Mouse (Mus musculus) heart, embryonic 15.5 days (tissue): ENCODE measurements around the gene Tsr2. TPM values are rescaled to one million over a fixed set of nuclear protein-coding genes. Genes with fewer than 3 reads are reported as not detected.
A peak's percentile ranks its signal among the peaks of the same experiment; 100 is the strongest.

Experiments
- ATAC-seq: fragments of 200-750 bp; cut with Nextera tagmentation; replicated peaks from 2 replicates; pipeline ENCODE4 v1.8.0; 2017; ENCODE audit warnings: low read depth, moderate TSS enrichment; ENCODE audit not compliant: insufficient number of reproducible peaks, insufficient read depth, low FRiP score
- H3K27ac ChIP-seq: fragments of 300-500 bp; sonication (generic); 2 replicates; pipeline ENCODE4 v1.5.1; 2015; ENCODE audit warnings: mild to moderate bottlenecking, inconsistent platforms
- H3K27me3 ChIP-seq: fragments of 300-500 bp; sonication (generic); 2 replicates; pipeline ENCODE4 v1.6.1; 2015; ENCODE audit warnings: inconsistent platforms
- H3K36me3 ChIP-seq: fragments of 300-500 bp; sonication (generic); 2 replicates; pipeline ENCODE4 v1.6.1; 2015; ENCODE audit warnings: mild to moderate bottlenecking, inconsistent platforms
- H3K4me1 ChIP-seq: fragments of 300-500 bp; sonication (generic); replicated peaks from 2 replicates; pipeline ENCODE4 v1.6.1; 2015; ENCODE audit warnings: inconsistent platforms
- H3K4me2 ChIP-seq: fragments of 300-500 bp; sonication (generic); 2 replicates; pipeline ENCODE4 v1.6.1; 2015; ENCODE audit warnings: inconsistent platforms, mild to moderate bottlenecking, moderate library complexity
- H3K4me3 ChIP-seq: fragments of 300-500 bp; sonication (generic); 2 replicates; pipeline ENCODE4 v1.5.1; 2015; ENCODE audit warnings: mild to moderate bottlenecking, inconsistent platforms
- H3K9ac ChIP-seq: fragments of 300-500 bp; sonication (generic); 2 replicates; pipeline ENCODE4 v1.6.1; 2015; ENCODE audit warnings: mild to moderate bottlenecking, inconsistent platforms
- H3K9me3 ChIP-seq: fragments of 300-500 bp; sonication (generic); replicated peaks from 2 replicates; pipeline ENCODE4 v1.6.1; 2016; ENCODE audit warnings: inconsistent platforms
- WGBS: fragments of 180-500 bp; shearing (Covaris S2); methylation state at CpG from one replicate; pipeline ENCODE4 v1.1.7; 2015; ENCODE audit warnings: mixed read lengths; 5-methylcytosine and 5-hydroxymethylcytosine counted together
- polyA plus RNA-seq: library from polyadenylated mRNA; unstranded; fragments of >200 nt; fragmentation: Nextera tagmentation; extraction: Ambion mirVana; gene quantifications from 2 replicates; pipeline ENCODE4 v1.2.1, GENCODE M21; 2015

The Tsr2 gene
- 16.0 and 18.5 TPM in 2 replicates for polyA plus RNA-seq

GRCm38 (mm10) chrX:151096171-151097058 is at the start of gene Tsr2:
Gene Tsr2 (minus strand): TSS chrX:151096543.
- no peaks in the 10 kb centered on the region for H3K36me3 ChIP-seq
- peak; percentile 73 for ATAC-seq
- H3K9me3 ChIP-seq, result no peaks in the 10 kb centered on the region
- no peaks in the 10 kb centered on the region for H3K4me1 ChIP-seq
- WGBS, result 23% methylated on average over 35 of the region's 35 CpGs
- H3K27ac ChIP-seq, result peak within 1 kb of the TSS; percentile 61
- H3K27me3 ChIP-seq, result no peaks in the 10 kb centered on the region
- peak within 1 kb of the TSS; percentile 56 for H3K4me2 ChIP-seq
- peak within 1 kb of the TSS; percentile 69 for H3K9ac ChIP-seq
- H3K4me3 ChIP-seq, result peak within 1 kb of the TSS; percentile 71

GRCm38 (mm10) chrX:151132785-151133184 is 36.4 kb upstream of the Tsr2 start:
- Histone ChIP-seq H3K9me3 (no peaks in the 10 kb centered on the region), H3K36me3 (no peaks in the 10 kb centered on the region), H3K27ac (no peak overlapping the region), H3K4me3 (0 out of 2 replicates have a peak overlapping the region, but pooled peaks have one; percentile 19), H3K4me1 (no peaks in the 10 kb centered on the region), H3K27me3 (no peaks in the 10 kb centered on the region), H3K9ac (no peak overlapping the region), H3K4me2 (no peak overlapping the region)
- 29% methylated on average over 10 of the region's 10 CpGs for WGBS
- ATAC-seq, result no peak

- ATAC-seq, result no peak
- H3K27ac ChIP-seq, result no peak overlapping the region
- H3K27me3 ChIP-seq, result no peaks in the 10 kb centered on the region
- H3K4me1 ChIP-seq, result no peaks in the 10 kb centered on the region
- H3K4me3 ChIP-seq, result no peak overlapping the region
- H3K4me2 ChIP-seq, result no peak overlapping the region
- no peak overlapping the region for H3K9ac ChIP-seq
- H3K9me3 ChIP-seq, result no peaks in the 10 kb centered on the region
- no peaks in the 10 kb centered on the region for H3K36me3 ChIP-seq
- 72% methylated on average over 3 of the region's 3 CpGs for WGBS
These were observed 34.1 kb upstream of the Tsr2 start for GRCm38 (mm10) chrX:151130493-151130892.

- Histone ChIP-seq H3K27ac (no peak overlapping the region), H3K4me2 (no peak overlapping the region), H3K9ac (no peak overlapping the region), H3K9me3 (no peaks in the 10 kb centered on the region), H3K4me3 (no peak overlapping the region), H3K4me1 (no peaks in the 10 kb centered on the region), H3K27me3 (no peaks in the 10 kb centered on the region), H3K36me3 (no peaks in the 10 kb centered on the region)
- ATAC-seq, result no peak
- 66% methylated on average over 2 of the region's 2 CpGs for WGBS
These were observed 27.6 kb upstream of the Tsr2 start for GRCm38 (mm10) chrX:151123933-151124332.

- no peaks in the 10 kb centered on the region for H3K9me3 ChIP-seq
- WGBS, result 11% methylated on average over 2 of the region's 2 CpGs
- no peaks in the 10 kb centered on the region for H3K36me3 ChIP-seq
- ATAC-seq, result no peak
- no peak overlapping the region for H3K9ac ChIP-seq
- H3K4me3 ChIP-seq, result no peak overlapping the region
- no peaks in the 10 kb centered on the region for H3K4me1 ChIP-seq
- H3K27ac ChIP-seq, result no peak overlapping the region
- no peak overlapping the region for H3K4me2 ChIP-seq
- H3K27me3 ChIP-seq, result no peaks in the 10 kb centered on the region
These were observed 21.1 kb upstream of the Tsr2 start for GRCm38 (mm10) chrX:151117432-151117831.

- WGBS, result 7% methylated on average over 7 of the region's 7 CpGs
These were observed 20.5 kb upstream of the Tsr2 start for GRCm38 (mm10) chrX:151116795-151117194.

GRCm38 (mm10) chrX:151107301-151108067 is 11.1 kb upstream of the Tsr2 start:
- Histone ChIP-seq H3K9ac (no peak overlapping the region), H3K4me3 (no peak overlapping the region)

More at GRCm38 (mm10) chrX:151116795-151117194, 20.5 kb upstream of the Tsr2 start:
- H3K9me3 ChIP-seq, result no peaks in the 10 kb centered on the region
- no peak overlapping the region for H3K4me2 ChIP-seq
- no peak for ATAC-seq
- H3K27me3 ChIP-seq, result no peaks in the 10 kb centered on the region
- H3K27ac ChIP-seq, result no peak overlapping the region
- no peak overlapping the region for H3K4me3 ChIP-seq
- H3K36me3 ChIP-seq, result no peaks in the 10 kb centered on the region
- no peaks in the 10 kb centered on the region for H3K4me1 ChIP-seq
- no peak overlapping the region for H3K9ac ChIP-seq

GRCm38 (mm10) chrX:151087418-151087817 is 8.9 kb downstream of the Tsr2 start:
- Histone ChIP-seq H3K4me2 (no peak overlapping the region), H3K27me3 (no peaks in the 10 kb centered on the region), H3K9ac (no peak overlapping the region), H3K9me3 (no peaks in the 10 kb centered on the region), H3K36me3 (peaks cover 34% of the 10 kb centered on the region; the same call in 1 of the 2 replicates), H3K4me1 (no peaks in the 10 kb centered on the region), H3K27ac (no peak overlapping the region), H3K4me3 (no peak overlapping the region)
- no peak for ATAC-seq
- 74% methylated on average over 1 of the region's 1 CpGs for WGBS

More at GRCm38 (mm10) chrX:151107301-151108067, 11.1 kb upstream of the Tsr2 start:
- no peaks in the 10 kb centered on the region for H3K9me3 ChIP-seq
- 60% methylated on average over 7 of the region's 7 CpGs for WGBS
- H3K27ac ChIP-seq, result no peak overlapping the region
- ATAC-seq, result no peak
- H3K27me3 ChIP-seq, result no peaks in the 10 kb centered on the region
- H3K4me1 ChIP-seq, result no peaks in the 10 kb centered on the region
- H3K4me2 ChIP-seq, result no peak overlapping the region
- H3K36me3 ChIP-seq, result no peaks in the 10 kb centered on the region

- Histone ChIP-seq H3K9ac (no peak overlapping the region), H3K27me3 (no peaks in the 10 kb centered on the region), H3K4me2 (no peak overlapping the region), H3K36me3 (peaks cover 39% of the 10 kb centered on the region; the same call in 1 of the 2 replicates), H3K27ac (no peak overlapping the region), H3K9me3 (no peaks in the 10 kb centered on the region), H3K4me1 (no peaks in the 10 kb centered on the region), H3K4me3 (no peak overlapping the region)
- no peak for ATAC-seq
- 33% methylated on average over 2 of the region's 2 CpGs for WGBS
These were observed 10.7 kb downstream of the Tsr2 start for GRCm38 (mm10) chrX:151085599-151085998.

- Histone ChIP-seq H3K27ac (no peak overlapping the region), H3K9me3 (no peaks in the 10 kb centered on the region), H3K4me2 (no peak overlapping the region), H3K36me3 (peaks cover 15% of the 10 kb centered on the region; the same call in 1 of the 2 replicates), H3K27me3 (no peaks in the 10 kb centered on the region), H3K4me1 (no peaks in the 10 kb centered on the region), H3K4me3 (no peak overlapping the region), H3K9ac (no peak overlapping the region)
- ATAC-seq, result no peak
- 79% methylated on average over 4 of the region's 4 CpGs for whole genome bisulfite sequencing
These were observed 19.3 kb downstream of the Tsr2 start for GRCm38 (mm10) chrX:151076941-151077485.

- Histone ChIP-seq H3K4me3 (no peak overlapping the region), H3K36me3 (peaks cover 14% of the 10 kb centered on the region; the same call in 1 of the 2 replicates), H3K9me3 (no peaks in the 10 kb centered on the region), H3K27me3 (no peaks in the 10 kb centered on the region), H3K27ac (no peak overlapping the region), H3K4me2 (no peak overlapping the region), H3K9ac (no peak overlapping the region), H3K4me1 (no peaks in the 10 kb centered on the region)
- 92% methylated on average over 5 of the region's 5 CpGs for WGBS
- no peak for ATAC-seq
These were observed 20.3 kb downstream of the Tsr2 start for GRCm38 (mm10) chrX:151076007-151076406.
